Mouse (Mus musculus) liver, postnatal 0 days (tissue): ENCODE data around the gene Kpna3.

ENCODE experiments used
- CTCF ChIP-seq: sonication (generic); IDR thresholded peaks from 2 replicates; pipeline ENCODE4 v1.5.1; 2016; ENCODE audit warnings: antibody characterized with exemption, low read depth
- EP300 ChIP-seq: IDR thresholded peaks from 2 replicates; pipeline ENCODE4 v1.6.1; 2016; ENCODE audit warnings: antibody characterized with exemption, low read depth, mild to moderate bottlenecking

GRCm38 (mm10) chr14:61415719-61416118 is 24.0 kb downstream of the Kpna3 start:
- TF ChIP-seq CTCF, result no peak
- TF ChIP-seq EP300, result no peak
